Mouse (Mus musculus) layer of hippocampus, postnatal 36 days (tissue): ENCODE results near the gene Cdkal1. TPM values are rescaled to one million over a fixed set of nuclear protein-coding genes. Genes with fewer than 3 reads are reported as not detected.

Experiments
- DNase-seq, 2 experiments: peaks; one replicate each; pipeline ENCODE4 v3.0.0; 2022
- total RNA-seq, 2 experiments: library from RNA; stranded (reverse); gene quantifications; 2 replicates each; pipeline ENCODE4 v1.2.3; 2021

Gene Cdkal1
- total RNA-seq, 2 experiments from 2014 or later: 22.7 to 29.0 TPM

DNA sequence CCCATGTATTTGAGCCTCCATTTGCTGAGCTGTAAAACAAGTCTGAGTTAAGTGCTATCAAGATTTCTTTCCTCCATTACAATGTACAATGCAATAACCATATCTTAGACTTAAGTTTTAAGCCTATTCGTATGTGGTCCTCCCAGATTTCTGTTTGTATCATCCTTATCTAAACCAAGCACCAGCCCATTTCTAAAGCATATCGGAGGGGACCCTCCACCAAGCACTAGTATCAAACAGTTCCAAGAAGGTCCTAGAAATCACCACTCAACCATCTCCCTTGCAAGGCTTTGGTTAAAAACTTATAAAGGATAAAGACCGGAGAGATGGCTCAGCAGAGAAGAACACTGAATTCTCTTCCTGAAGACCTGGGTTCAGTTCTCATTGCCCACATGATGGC lies 47.1 kb downstream of the Cdkal1 start:
- DNase-seq: no peak

DNA sequence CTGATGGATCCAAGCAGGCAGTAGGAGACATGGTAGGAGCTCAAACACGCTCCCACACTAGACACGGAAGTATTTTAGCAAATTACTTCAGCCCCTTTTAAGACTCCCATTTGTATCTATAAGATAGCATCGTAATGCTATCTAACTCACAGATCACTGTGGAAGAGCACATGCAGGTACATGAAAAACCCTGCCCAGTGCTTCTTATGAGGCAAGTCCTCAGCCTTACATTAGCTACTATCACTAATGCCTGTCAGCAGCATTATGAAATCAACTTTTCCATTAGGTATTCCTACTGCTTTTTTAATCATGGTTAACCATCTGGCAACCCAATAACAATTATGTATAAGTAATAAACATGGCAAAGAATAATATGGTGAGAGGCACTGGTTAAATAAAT lies 47.5 kb downstream of the Cdkal1 start:
- DNase-seq: no peak

DNA sequence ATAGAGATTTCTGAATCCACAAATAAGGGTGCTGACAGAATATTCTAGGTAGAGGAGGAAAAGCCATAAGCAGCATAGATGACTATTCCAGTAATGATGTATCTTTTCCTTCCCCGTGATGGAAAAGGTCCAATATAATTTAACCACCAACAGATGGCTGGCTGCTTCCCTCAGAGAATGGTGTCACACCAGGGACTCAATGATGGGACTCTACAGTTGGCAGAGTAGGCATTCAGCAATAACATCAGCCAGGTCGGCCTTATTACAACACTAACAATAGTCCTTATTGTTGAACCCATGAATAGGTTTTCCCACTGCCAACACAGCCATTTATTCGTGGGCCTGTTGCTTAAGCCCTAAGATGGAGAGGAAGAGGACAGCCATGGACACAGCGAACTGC lies 48.6 kb downstream of the Cdkal1 start:
- no peak for DNase-seq

DNA sequence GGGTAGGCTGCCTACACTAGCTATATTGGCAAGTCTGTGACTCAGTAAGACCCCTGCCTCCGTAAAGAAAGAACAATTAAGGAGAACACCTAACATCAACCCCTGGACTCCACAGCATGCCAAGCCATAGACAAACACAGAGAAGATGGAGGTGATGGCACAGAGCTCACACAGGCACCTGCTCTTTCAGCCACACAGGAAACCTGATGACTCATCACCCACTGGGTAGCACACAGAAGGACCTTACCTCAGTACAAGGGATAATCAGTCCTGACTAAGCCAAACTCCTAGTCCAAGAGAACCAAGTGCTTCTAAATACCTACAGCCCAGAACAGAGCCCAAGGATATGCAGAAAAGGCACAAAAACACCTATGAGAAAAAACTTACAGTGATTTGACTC lies 50.2 kb downstream of the Cdkal1 start:
- no peak for DNase-seq

DNA sequence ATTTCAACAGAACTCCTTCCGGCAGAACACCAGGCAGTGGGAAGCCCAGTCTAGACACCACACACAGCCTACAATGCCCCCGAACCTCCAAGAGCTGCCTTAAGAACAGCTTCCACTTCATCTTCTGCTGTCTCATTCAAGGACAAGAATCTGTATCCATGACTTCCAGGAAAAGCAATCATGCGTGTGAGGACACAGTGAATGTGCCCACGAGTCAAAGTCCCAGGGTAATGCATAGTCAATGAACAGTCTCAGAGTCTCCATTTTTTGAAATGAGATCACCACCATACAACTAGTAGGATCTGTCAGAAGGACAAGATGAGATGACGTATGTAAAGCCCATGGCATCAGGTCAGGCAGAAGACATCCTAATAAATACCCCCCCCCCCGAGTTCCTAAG lies 51.4 kb downstream of the Cdkal1 start:
- no peak for DNase-seq

DNA sequence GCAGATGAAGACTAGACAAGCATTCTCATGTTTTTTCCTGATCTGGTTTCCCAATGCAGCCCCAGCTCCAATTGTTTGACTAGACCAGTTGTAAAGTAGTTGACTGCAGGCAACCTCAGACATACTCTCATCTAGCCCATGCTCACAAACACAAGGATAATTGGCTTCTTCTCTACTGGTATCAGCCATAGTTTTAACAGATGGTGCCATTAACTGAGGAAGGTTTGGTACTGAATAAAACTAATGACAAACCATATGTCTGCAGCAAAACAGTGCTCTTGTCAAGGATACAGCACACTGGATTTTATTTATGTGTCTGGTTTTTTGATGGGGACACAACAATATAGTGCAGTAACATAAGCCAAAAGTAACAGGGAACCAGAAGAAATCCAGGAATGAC lies 52.8 kb downstream of the Cdkal1 start:
- DNase-seq: no peak

DNA sequence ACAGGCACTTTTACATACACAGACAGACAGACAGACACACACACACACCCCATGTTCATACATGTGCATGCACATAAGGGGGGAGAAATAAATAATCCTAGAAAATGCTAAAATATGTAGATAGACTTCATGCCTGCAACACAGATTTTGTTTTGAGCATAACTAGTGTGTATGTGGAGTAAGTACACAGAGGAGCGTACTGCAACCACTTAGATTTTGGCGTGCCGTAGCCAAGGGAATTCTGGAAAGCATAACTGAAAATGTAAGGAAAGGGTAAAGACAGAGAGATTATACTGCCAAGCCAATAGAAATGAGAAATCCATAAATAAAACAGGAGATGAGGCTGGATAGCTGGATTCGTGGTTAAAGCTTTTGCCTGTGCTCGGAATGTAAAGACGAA lies 55.4 kb downstream of the Cdkal1 start:
- DNase-seq: no peak

DNA sequence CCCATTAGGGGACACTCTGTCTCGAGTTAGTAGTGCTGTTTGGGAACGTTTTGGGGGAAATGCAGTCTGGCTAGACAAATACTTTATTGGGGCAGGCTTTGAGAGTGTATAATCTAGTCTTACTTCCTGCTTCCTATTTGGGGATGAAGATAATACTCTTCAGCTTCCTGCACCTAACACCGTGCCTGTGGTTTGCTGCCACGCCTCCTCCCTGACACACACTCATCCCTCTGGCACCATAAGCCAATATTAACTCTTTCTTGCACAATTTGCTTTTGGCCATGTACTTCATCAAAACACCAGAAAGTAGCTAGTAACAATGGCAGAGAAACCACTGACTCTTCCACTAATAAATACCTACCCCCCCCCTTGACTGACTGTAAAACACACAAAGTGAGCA lies 63.4 kb downstream of the Cdkal1 start:
- DNase-seq: no peak

DNA sequence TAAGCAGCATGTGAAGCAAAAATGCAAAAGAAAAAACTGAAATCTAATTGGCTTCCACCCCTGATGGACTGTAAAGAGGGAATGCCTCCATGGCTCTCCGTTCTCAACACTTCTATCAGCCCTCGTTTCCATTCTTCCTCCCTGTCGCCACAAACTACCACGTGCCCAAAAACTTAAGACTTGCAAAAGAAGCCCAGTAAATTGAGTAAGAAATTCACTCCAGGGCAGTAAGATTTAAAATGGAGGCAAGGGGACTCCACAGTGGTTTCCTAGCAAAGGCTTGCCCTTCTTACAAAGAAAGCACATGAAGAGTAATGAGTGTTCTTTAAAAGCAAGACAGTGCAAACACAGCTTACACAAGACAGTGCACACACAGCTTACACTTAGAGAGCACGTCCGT lies 64.0 kb downstream of the Cdkal1 start:
- DNase-seq: no peak

DNA sequence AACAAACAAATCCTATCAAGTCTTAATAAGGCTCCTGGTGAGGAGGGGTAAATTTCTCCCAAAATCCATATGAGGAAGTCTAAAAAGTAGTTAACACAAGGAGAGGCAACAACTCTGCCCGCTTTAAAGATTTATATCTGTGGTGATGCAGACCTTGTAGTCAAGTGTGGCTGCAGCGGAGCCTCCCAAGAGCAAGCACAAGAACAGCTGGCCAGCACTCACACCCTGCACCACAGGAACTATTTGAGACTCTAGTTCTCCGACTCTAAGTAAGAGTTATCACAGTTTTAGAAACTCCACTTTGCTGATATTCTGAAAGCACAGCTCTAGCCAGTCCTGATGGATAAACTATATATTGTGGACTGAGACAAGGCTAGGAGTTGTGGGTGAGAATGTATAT lies 68.5 kb downstream of the Cdkal1 start:
- no peak for DNase-seq

DNA sequence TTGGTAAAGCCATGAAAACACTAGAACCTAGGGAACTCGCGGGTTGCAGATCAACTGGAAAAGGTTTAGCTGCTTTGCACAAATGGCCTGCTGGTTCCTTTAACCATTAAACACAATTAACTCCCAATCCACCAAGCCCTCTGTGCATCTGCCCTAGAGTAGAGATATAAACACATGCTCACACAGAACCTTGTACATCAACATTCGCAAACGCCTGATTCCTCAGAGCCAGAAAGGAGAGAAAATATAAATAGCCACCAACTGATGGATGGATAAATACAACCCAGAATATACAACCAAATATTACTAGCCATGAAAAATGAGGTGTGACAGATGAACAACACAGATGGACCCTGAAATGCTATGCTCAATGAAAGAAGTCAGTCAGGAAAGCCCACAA lies 70.6 kb downstream of the Cdkal1 start:
- no peak for DNase-seq

DNA sequence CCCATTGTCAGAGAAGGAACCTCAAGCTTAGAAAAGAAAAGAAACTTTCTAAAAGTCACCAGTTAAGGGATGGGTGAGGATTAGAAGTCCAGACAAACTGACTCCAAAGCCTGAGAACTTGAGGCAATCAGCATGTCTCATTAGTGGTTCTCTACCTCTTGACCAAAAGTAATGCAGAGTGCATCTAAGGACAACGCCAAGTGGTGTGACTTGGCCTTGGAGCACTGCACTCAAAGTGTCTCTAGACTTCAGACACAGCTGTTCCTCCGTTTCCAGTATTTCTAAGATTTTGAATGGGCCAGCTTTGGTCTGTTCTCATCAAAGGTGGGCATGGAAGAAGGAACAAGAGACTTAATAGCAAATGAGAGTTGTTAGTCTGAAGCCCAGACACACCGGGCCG lies 74.1 kb downstream of the Cdkal1 start:
- no peak for DNase-seq

DNA sequence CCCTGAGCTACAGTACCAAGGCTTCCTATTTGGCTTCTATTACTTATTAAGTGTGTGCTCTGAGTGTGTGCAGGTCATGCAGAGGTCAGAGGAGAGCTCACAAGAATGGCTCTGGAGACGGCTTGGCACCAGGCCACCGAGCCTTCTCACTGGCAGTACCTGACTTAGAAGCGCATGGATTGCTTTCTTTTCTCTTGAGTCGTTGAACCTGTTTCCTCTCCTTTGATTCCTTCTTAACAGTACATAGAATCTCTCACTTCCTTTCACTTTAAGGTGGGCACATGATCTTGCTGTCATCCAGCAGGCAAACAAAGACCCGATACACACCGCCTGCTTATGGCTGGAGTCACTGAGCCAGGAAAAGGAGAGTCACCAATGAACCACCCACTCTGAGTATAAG lies 74.8 kb downstream of the Cdkal1 start:
- no peak for DNase-seq

DNA sequence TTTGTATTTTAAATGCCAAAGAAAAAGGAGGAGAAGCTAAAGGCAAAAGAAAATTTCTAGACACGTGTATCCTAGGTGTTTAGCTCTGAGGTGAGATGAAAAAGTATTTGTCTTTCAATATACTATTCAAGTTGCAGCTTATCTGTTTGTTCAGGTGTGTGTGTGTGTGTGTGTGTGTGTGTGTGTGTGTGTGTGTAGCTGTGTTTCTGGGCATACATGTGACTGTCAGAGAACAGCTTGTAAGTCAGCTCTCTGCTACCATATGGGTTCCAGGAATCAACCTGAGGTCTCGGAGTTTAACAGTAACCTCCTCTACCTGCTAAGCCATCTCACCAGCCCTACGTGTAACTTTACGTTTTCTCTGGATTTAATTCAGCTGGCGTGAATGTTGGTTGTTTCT lies 76.0 kb downstream of the Cdkal1 start:
- DNase-seq: no peak

DNA sequence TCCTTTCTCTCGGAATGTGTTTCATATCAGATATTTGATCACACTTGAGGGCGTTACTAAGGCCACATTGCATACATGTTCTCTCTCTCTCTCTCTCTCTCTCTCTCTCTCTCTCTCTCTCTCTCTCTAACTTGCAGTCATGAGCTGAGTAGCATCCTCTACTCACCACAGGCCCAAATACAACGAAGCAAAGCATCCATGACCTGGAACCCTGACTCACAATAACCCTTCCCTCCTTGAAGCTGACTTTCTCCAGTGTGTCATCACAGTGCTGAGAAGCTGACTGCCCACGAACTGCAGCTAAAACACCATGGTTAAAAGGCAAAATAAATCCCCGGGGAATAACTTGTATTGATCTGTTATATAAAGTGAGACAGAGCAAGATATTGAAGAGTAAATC lies 76.4 kb downstream of the Cdkal1 start:
- DNase-seq: no peak

DNA sequence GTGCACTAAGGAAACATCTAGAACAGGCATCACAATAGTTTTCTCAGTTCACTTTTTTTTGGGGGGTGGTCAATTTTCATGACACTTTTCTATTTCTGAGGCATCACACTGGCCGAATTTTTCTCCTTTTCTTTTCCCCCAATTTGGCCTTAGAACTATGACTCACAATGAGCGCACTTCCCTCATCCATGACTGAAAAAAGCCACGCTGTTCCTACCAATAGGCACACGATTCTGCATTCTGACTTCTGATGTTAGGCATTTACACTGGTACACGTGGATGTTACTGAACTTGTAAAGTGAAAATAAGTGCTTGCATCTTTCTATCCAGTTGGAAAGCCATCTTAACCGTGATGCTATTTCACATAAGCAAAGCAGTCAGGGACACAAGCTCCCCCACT lies 77.3 kb downstream of the Cdkal1 start:
- DNase-seq: no peak

DNA sequence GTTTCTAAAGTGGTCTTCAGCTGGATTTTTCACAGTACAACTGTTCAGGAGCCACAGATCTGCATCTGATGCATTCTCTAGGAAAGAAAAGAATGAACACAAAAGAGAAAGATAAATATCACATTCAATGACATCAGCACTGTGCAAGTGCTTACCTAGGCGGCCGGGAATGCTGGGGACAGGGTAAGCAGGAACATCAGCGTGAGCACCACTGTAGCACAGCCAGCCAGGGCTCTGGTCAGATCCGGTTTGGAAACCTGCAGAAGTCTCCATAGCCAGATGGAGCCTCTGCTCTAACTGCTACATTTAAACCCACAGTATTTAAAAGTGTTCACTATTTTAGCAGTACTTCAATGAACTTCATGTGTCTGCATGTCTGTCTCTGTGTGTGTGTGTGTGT lies 78.2 kb downstream of the Cdkal1 start:
- no peak for DNase-seq

DNA sequence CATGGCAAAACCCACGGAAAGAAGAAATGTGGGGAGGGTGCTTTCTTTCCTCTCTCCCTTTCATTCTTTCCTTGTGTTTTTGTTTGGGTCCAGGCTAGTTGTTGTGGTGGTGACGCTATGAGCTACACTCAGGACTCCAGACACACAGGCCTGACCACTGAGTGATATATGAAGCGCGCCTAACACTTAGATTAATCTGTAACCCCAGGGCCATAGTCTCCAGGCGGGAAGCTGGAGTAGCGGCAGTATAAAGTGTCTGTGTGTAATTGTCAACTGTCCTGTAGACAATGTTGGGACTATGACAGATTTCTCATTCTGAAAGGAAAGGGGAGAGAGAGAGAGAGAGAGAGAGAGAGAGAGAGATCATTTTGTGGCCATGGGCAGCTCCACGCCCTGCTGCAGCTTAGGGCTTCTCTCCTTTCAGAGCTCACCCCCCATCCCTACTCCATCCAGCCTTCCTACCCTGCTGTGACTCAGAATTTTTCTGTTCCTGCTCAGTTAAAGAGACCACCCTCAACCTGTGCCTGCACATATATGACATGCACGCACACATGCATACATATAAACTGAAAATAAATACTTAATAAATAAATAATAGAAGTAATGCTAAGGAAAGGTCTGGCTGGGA lies 79.8 kb downstream of the Cdkal1 start:
- no peak for DNase-seq

DNA sequence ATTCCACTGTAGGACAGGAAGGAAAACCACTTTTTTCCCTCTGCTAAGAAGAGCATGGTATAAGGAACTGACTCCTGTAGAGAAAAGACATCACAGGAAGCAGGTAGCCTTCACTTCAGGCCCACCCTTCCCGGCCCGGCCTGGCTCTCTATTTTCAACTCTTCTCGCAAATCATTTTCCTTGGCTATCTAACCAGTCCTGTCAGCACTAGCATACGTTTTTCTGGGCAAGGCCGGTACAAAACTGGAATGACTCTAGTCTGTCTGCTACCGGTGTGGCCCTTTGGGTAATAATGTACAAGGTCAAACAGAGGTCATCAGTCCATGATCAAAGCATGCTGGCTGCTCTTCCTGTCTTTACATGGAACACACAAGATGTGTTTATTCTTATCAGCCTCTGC lies 81.9 kb downstream of the Cdkal1 start:
- DNase-seq: no peak

DNA sequence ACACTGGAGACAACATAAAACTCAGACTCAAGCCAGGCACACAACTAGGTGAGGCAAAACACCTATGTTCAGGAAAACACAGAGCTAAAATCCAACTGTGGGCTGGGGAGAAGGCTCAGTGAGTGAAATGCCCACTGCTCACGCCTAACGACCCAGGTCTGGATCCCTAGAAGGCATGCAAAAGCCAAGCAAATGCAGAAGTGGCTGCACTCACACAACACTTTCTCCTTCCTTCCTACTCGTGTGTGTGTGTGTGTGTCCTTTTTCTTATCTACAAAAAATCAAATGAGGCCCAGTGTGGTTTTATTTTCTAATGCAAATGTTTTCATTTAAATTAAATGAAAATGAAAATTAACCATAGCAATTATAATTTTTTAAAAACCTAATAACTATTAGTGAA lies 82.5 kb downstream of the Cdkal1 start:
- DNase-seq: no peak

DNA sequence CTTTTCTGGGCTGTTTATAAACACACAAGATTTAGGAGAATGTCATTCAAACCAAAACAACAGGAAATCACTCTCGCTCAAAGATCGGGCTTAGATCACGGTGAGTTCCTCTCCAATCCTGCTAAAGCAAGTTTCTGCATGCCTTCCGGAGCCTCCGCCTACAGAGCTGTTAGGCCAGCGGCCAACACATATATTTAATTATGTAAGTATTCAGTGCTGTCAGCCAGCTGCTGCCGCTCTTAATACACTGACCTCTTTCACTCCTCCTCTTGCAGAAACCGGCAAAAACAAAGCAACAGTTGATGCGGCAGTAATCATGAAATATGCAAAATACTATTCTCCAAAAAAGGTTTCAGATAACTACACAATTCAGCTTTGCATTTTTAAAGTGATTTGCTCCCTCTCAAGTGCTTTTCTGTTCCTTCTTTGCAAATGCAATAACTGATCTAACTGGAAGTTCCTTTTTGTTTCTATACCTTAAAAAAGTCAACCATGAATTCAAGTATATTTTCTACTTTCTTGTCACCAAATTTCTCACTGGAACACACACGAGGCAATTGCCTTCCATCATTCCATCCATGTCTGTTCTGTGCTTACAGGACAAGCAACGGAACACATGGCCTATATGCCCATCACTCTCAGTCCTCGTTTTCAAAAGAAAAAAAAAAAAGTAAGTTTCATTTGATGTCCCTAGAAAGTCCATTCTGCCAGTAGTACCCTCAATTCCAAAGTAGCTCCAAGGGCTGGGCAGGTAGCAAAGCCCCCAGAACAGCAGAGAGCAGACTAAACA lies 85.6 kb downstream of the Cdkal1 start:
- no peak for DNase-seq

DNA sequence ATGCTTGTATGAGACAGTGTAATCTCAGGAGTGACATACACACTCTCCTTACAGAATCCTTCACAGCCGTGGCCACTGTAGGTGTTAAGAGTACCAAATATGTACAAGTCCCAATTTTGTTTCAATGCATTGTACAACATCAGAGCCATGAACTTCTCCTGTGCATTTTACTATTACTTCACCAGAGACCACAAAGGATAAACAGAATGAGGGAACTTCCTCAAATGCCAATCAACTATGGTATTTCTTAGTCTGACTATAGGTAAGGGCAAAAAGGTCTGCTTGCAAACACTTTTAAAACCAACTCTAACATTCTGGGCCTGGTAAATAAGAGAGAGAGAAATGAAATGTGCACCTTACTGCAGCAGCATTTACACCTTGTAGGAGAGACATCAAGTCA lies 87.4 kb downstream of the Cdkal1 start:
- DNase-seq: no peak

DNA sequence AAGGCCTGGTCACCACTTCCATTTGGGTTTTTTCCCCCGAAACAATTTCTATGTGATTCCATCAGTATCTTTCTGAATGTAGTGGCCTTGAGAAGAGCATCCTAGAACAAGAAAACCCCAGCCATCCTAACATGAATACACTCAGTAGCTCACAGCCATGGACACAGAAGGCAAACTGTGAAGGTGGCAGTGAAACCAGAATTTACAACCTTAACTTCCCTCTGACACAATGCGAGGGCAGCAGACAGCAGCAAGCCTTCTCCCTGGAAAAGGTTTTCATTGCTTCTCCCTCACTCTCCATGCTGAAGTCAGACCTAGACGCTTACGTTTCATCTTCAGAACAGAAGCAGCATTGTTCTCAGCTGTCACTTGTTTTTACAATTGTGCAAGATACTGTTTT lies 87.9 kb downstream of the Cdkal1 start:
- DNase-seq: no peak

DNA sequence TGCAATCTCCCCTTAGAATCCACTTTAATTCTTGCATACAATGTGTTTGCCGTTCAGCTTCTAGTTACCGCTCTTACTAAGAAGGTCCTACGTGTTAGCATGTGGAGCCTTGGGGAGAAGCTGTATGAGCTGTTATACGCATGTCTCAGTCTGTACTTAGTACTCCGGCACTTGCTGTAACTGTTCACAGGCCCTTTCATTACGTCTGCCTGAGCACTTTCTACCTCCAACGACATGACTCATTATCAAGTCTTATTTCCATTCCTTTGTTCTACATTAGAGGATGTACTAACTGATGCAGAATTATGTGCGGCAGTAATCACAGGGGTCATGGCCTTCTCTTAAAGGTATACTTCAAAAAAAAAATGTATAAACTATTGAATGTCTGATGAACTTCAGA lies 89.1 kb downstream of the Cdkal1 start:
- DNase-seq: no peak

DNA sequence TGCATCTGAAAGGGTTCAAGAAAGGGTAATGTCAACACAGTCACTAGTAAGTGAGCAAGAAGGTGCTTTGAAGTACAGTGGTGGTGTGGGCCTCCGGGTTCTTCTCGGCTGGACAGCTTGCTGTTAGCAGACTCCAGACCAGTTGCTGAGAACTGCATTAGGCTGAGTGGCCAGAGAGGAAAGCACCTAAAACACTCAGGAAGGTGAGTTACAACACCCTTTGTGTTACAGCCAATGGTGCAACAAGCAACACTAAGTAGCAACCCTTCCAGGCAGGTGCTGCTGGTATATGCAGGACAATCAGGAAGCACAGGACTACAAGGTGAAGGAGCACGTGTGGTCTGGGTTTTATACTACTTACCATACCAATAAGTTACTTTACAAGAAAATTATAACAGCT lies 90.2 kb downstream of the Cdkal1 start:
- DNase-seq: no peak
